Mouse (Mus musculus) liver, embryonic 14.5 days (tissue): ENCODE measurements around the gene Myom1. TPM values are rescaled to one million over a fixed set of nuclear protein-coding genes. Genes with fewer than 3 reads are reported as not detected.

Source experiments
- ATAC-seq: fragments of 200-750 bp; cut with Nextera tagmentation; 2 replicates; pipeline ENCODE4 v1.8.0; 2017; ENCODE audit warnings: moderate number of reproducible peaks, mild to moderate bottlenecking, moderate library complexity; ENCODE audit not compliant: insufficient read depth
- DNase-seq, 3 experiments: peaks; one replicate each; pipeline ENCODE4 v3.0.0-alpha.2; 2012 to 2013; ENCODE audit warnings: low read depth in 3 of 3, low spot score in 3 of 3
- H3K27ac ChIP-seq: fragments of 300-500 bp; sonication (generic); 2 replicates; pipeline ENCODE4 v1.5.1; 2014; ENCODE audit warnings: moderate library complexity, mild to moderate bottlenecking, control low read depth, inconsistent platforms
- H3K27me3 ChIP-seq: fragments of 300-500 bp; sonication (generic); 2 replicates; pipeline ENCODE4 v1.6.1; 2014; ENCODE audit warnings: mild to moderate bottlenecking, low read length, moderate library complexity; ENCODE audit not compliant: control insufficient read depth, insufficient read depth
- H3K36me3 ChIP-seq: fragments of 300-500 bp; sonication (generic); replicated peaks from 2 replicates; pipeline ENCODE4 v1.6.1; 2014; ENCODE audit warnings: low read depth; ENCODE audit not compliant: control insufficient read depth, insufficient read depth
- H3K4me1 ChIP-seq, 2 experiments: fragments of 200-500 bp in 1 of 2; fragments of 300-500 bp in 1 of 2; sonication (generic) in 1 of 2; replicated peaks; 2 replicates each; pipeline ENCODE4 v1.6.1; 2012 to 2014; ENCODE audit warnings: antibody characterized with exemption in 1 of 2, inconsistent platforms in 1 of 2, low read length in 1 of 2; ENCODE audit not compliant: control insufficient read depth in 2 of 2, insufficient read depth in 2 of 2
- H3K4me2 ChIP-seq: fragments of 300-500 bp; sonication (generic); 2 replicates; pipeline ENCODE4 v1.6.1; 2014; ENCODE audit warnings: low read depth, mild to moderate bottlenecking, control low read depth, moderate library complexity
- H3K4me3 ChIP-seq, 2 experiments: fragments of 200-500 bp in 1 of 2; fragments of 300-500 bp in 1 of 2; sonication (generic) in 1 of 2; 2 replicates each; pipeline ENCODE4 v1.5.1; 2012 to 2014; ENCODE audit warnings: low read depth in 2 of 2, low read length in 2 of 2, mild to moderate bottlenecking in 2 of 2, control low read depth in 1 of 2, inconsistent platforms in 1 of 2, moderate library complexity in 1 of 2; ENCODE audit not compliant: insufficient read depth in 1 of 2
- H3K9ac ChIP-seq: fragments of 300-500 bp; sonication (generic); replicated peaks from 2 replicates; pipeline ENCODE4 v1.6.1; 2014; ENCODE audit warnings: mild to moderate bottlenecking, control low read depth, moderate library complexity
- H3K9me3 ChIP-seq: fragments of 300-500 bp; sonication (generic); 2 replicates; pipeline ENCODE4 v1.6.1; 2016; ENCODE audit warnings: low read length, mixed read lengths; ENCODE audit not compliant: control insufficient read depth
- CTCF ChIP-seq: IDR thresholded peaks from 2 replicates; pipeline ENCODE4 v1.5.1; 2016; ENCODE audit warnings: antibody characterized with exemption, low read depth, control low read depth
- EP300 ChIP-seq: IDR thresholded peaks from 2 replicates; pipeline ENCODE4 v1.6.1; 2016; ENCODE audit warnings: antibody characterized with exemption, low read depth
- WGBS: fragments of 180-500 bp; shearing (Covaris S2); extraction: QIAGEN DNeasy Blood & Tissue Kit; methylation state at CpG from one replicate; pipeline ENCODE4 v1.1.7; 2014; ENCODE audit not compliant: insufficient replicate concordance; 5-methylcytosine and 5-hydroxymethylcytosine counted together
- polyA plus RNA-seq, 2 experiments: library from polyadenylated mRNA; depleted of rRNA in 1 of 2; stranded (reverse) in 1 of 2; unstranded in 1 of 2; fragments of >200 nt; fragmentation: Nextera tagmentation in 1 of 2; extraction: Ambion mirVana in 1 of 2; gene quantifications; 2 replicates each; pipeline versions ENCODE4 v1.2.1 to v1.2.3; 2012 to 2014

Gene Myom1
- polyA plus RNA-seq, 2 experiments = 1.6 to 2.6 TPM

GRCm38 (mm10) chr17:71065127-71065526 lies 62.7 kb downstream of the Myom1 start:
- H3K4me1 ChIP-seq = peaks cover 0 to 3% of the 10 kb centered on the region in 2 experiments; a peak in 2 of 4 replicates
- H3K27me3 ChIP-seq = no peaks in the 10 kb centered on the region
- TF ChIP-seq CTCF (no peak), EP300 (no peak)
- no peaks in the 10 kb centered on the region for H3K36me3 ChIP-seq
- no peak overlapping the region for H3K9ac ChIP-seq
- H3K4me3 ChIP-seq = no peak overlapping the region
- H3K9me3 ChIP-seq = no peaks in the 10 kb centered on the region
- H3K27ac ChIP-seq = no peak overlapping the region
- ATAC-seq = no peak
- no peak for DNase-seq
- WGBS = 67% methylated on average over 6 of the region's 6 CpGs
- H3K4me2 ChIP-seq = no peak overlapping the region

DNA sequence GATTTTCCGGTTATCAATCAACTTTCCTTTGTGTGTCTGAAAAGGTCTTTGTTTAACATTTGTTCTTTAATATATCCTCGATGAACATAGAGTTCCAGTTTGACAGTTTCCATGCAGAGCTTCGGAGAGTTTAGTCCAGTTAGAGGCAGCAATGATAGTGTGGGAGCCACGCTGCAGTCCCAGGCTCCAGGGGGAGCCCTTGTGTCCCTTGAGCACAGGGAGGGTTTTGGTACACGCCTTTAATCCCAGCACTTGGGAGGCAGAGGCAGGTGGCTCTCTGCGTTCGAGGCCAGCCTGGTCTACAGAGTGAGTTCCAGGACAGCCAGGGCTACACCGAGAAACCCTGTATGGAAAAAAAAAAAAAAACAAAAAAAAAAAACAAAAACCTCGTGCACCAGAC lies 66.7 kb downstream of the Myom1 start:
- no peaks in the 10 kb centered on the region for H3K27me3 ChIP-seq
- no peak overlapping the region for H3K4me2 ChIP-seq
- ATAC-seq (no peak), DNase-seq (no peak)
- 69% methylated on average over 9 of the region's 9 CpGs for WGBS
- no peaks in the 10 kb centered on the region for H3K36me3 ChIP-seq
- no peak overlapping the region for H3K27ac ChIP-seq
- no peaks in the 10 kb centered on the region for H3K4me1 ChIP-seq
- H3K9ac ChIP-seq = no peak overlapping the region
- TF ChIP-seq EP300 (no peak), CTCF (peak; percentile 62)
- H3K9me3 ChIP-seq = no peaks in the 10 kb centered on the region
- H3K4me3 ChIP-seq = no peak overlapping the region

- no peak overlapping the region for H3K4me3 ChIP-seq
- H3K4me2 ChIP-seq = no peak overlapping the region
- H3K9ac ChIP-seq = no peak overlapping the region
- no peak for DNase-seq
- no peak for TF ChIP-seq EP300
- TF ChIP-seq CTCF = no peak
- no peaks in the 10 kb centered on the region for H3K9me3 ChIP-seq
- no peak for ATAC-seq
- WGBS = 80% methylated on average over 10 of the region's 10 CpGs
- no peaks in the 10 kb centered on the region for H3K36me3 ChIP-seq
- no peaks in the 10 kb centered on the region for H3K4me1 ChIP-seq
- no peaks in the 10 kb centered on the region for H3K27me3 ChIP-seq
- no peak overlapping the region for H3K27ac ChIP-seq
These were observed 69.5 kb downstream of the Myom1 start for GRCm38 (mm10) chr17:71071958-71072357.

- H3K4me2 ChIP-seq = no peak overlapping the region
- TF ChIP-seq EP300 (no peak), CTCF (no peak)
- 44% methylated on average over 4 of the region's 4 CpGs for WGBS
- no peak overlapping the region for H3K9ac ChIP-seq
- H3K27me3 ChIP-seq = no peaks in the 10 kb centered on the region
- H3K36me3 ChIP-seq = no peaks in the 10 kb centered on the region
- no peak overlapping the region for H3K27ac ChIP-seq
- no peak overlapping the region for H3K4me3 ChIP-seq
- H3K9me3 ChIP-seq = no peaks in the 10 kb centered on the region
- no peaks in the 10 kb centered on the region for H3K4me1 ChIP-seq
- DNase-seq (no peak), ATAC-seq (no peak)
These were observed 72.0 kb downstream of the Myom1 start for GRCm38 (mm10) chr17:71074386-71074785.

DNA sequence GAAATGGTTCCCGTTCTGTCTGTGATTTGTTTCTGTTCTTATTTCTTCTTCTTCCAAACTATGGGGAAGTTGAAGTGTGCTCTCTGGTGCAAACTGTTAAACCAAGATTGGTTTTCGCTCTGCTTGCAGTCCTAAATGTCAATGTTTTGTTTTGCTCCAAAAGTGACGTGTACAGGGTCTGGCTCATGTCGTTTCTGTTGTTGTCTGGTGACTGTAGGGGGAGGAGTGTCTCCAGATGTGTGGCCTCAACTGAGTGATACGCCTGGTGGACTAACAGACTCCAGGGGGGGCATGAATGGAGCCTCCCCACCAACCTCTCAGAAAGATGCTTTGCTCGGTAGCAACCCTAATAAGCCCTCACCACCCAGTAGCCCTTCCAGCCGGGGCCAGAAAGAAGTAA lies 79.6 kb downstream of the Myom1 start:
- H3K4me3 ChIP-seq = no peak overlapping the region
- TF ChIP-seq CTCF = no peak
- no peak for TF ChIP-seq EP300
- no peaks in the 10 kb centered on the region for H3K27me3 ChIP-seq
- H3K9me3 ChIP-seq = no peaks in the 10 kb centered on the region
- no peak overlapping the region for H3K9ac ChIP-seq
- WGBS = 58% methylated on average over 7 of the region's 7 CpGs
- H3K27ac ChIP-seq = no peak overlapping the region
- ATAC-seq (no peak), DNase-seq (no peak)
- H3K4me1 ChIP-seq = peaks cover 0 to 3% of the 10 kb centered on the region in 2 experiments; a peak in 1 of 4 replicates
- H3K4me2 ChIP-seq = no peak overlapping the region
- H3K36me3 ChIP-seq = no peaks in the 10 kb centered on the region
